Mouse (Mus musculus): ENCODE measurements at regions not wholly inside any gene's neighbourhood (a gene's known extent, or its start where the extent isn't known, plus 50 kb on each side); places are given as distances from the start of the nearest gene placed in this dataset.

GRCm38 (mm10) chr3:38397615-38397956 lies 87.1 kb downstream of the Ankrd50 start:
- in situ Hi-C loops (cut with MboI; ENCODE audit: low sequenced_read_pairs): no loop called here

DNA sequence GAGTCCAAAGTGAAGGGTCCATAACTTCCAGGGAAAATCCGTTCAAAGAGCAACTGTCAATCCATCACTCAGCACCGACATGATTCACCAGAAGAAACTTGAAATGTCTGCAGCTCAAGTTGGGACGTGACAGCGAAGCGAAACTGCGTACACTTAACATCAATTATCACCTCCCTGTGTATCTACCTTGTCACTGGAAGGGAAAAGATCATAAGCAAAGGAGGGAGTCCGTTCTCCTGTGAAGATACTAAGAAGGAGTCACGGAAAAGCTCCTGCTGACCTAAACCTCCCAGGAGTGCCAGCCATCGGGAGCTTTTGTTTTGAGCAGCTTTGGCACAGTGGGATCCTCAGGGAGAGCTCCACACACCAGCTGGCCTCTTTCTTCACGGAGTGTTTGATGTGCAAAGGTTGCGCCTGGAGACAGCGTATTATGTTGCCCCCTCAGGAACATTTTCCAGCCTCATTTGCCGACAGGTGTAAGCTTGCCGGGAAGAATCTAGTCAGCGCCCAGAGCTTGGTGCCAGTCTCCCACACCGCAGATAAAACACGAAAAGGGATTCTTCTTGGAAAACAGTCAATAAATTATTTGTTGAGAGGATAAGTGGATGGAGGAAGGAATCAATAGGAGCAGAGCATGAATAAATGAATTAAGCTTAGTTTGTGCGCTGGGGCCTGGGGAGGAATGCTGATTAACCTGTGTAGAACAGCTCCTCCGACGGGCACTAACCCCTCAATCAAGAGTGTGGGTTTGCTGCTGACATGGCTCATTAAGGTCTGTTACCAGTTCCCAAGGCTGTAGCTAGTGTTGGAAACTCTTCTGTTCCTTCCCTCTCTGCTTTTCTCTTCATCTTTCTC lies 87.7 kb downstream of the Ankrd50 start:
- in situ Hi-C loops (cut with MboI; ENCODE audit: low sequenced_read_pairs): no loop called here

GRCm38 (mm10) chr3:38394308-38394707 lies 90.3 kb downstream of the Ankrd50 start:
- in situ Hi-C loops (cut with MboI; ENCODE audit: low sequenced_read_pairs): no loop called here

GRCm38 (mm10) chr3:38389647-38390046 lies 95.0 kb downstream of the Ankrd50 start:
- in situ Hi-C loops (cut with MboI; ENCODE audit: low sequenced_read_pairs): no loop called here

- in situ Hi-C loops (cut with MboI; ENCODE audit: low sequenced_read_pairs): no loop called here
These were observed 95.7 kb downstream of the Ankrd50 start for GRCm38 (mm10) chr3:38388961-38389360.

DNA sequence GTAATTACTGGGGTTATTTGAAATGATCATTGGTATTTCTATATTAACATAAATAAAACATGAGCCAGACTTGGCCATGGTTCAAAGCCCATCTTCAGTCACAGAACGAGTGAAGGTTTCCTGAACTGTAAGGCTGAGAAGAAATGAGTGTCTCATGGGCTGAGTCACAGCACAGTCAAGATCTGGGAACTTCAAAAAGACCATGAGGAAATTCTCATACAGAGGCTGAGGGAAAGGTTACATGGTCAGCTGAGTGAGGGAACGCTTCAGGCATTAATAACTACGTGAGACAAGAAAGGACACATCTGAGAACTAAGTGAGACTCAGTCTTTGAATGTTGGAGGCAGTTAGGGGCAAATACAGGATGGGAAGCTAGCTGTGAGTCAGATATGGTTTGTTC lies 101.9 kb downstream of the Ankrd50 start:
- in situ Hi-C loops (cut with MboI; ENCODE audit: low sequenced_read_pairs): no loop called here

GRCm38 (mm10) chr3:38381623-38382022 lies 103.0 kb downstream of the Ankrd50 start:
- in situ Hi-C loops (cut with MboI; ENCODE audit: low sequenced_read_pairs): no loop called here

DNA sequence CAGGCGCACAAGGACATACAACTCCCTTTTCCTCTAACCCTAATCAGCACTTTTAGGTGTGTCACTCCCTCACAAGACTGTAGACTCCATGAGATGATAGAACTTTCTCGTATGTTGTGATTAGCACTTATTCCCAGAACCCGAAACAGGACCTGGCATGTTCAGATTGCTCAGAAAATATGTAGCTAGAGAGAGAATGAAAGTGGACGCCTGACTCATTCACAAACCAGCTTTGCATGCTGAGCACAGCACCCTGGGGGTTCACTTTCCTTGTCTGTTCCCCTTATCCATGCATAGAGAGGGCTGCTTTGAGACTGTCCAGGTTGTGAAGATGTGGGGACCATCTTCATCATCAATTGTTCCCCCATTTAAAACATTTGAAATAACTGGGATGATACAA lies 111.0 kb downstream of the Ankrd50 start:
- in situ Hi-C loops (cut with MboI; ENCODE audit: low sequenced_read_pairs): no loop called here

GRCm38 (mm10) chr3:38371702-38372101 lies 112.9 kb downstream of the Ankrd50 start:
- in situ Hi-C loops (cut with MboI; ENCODE audit: low sequenced_read_pairs): no loop called here

- in situ Hi-C loops (cut with MboI; ENCODE audit: low sequenced_read_pairs): no loop called here
These were observed 120.8 kb downstream of the Ankrd50 start for GRCm38 (mm10) chr3:38363888-38364287.

DNA sequence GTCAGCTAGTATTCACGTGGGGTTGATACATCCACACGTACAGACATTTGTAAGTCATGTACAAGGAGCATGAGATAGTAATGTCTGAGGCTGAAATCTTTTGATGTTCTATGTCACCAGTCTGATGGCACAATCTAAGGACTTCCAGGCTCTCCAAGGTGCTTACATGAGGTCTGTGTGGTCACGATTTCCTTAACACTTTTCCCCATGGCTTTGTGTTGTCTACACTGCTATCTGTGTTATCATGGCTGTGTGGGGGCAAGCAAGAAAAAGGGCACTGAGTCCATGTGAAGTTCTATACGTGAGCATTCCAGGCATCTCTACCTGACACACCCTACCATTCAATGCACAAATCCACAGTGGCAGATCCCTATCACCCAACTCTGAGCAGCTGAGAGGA lies 123.2 kb downstream of the Ankrd50 start:
- in situ Hi-C loops (cut with MboI; ENCODE audit: low sequenced_read_pairs): no loop called here

GRCm38 (mm10) chr3:38360974-38361373 lies 123.7 kb downstream of the Ankrd50 start:
- in situ Hi-C loops (cut with MboI; ENCODE audit: low sequenced_read_pairs): no loop called here

DNA sequence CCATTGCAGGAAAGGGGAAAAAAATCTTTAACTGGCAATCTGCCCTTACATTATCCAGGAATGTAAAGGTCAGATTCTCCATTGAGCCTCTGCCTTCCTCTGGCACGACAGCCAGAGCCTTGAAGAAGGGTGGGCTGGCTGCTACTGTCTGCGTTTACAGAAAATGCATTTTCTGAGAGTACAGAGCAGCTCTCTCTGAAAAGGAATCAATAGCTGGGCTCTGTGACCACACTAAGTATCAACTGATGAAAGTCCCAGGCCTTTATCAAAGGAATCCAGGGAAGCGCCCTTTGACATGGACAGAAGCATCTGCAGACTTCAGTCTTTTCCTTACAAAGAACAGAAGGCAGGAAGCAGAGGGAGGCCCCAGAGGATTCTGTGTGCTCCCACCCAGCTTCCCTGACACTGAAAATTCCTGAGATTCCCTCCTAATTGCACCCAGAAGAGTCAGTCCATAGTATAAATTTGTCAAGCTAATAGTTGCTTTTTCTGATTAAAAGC lies 124.2 kb downstream of the Ankrd50 start:
- in situ Hi-C loops (cut with MboI; ENCODE audit: low sequenced_read_pairs): no loop called here

DNA sequence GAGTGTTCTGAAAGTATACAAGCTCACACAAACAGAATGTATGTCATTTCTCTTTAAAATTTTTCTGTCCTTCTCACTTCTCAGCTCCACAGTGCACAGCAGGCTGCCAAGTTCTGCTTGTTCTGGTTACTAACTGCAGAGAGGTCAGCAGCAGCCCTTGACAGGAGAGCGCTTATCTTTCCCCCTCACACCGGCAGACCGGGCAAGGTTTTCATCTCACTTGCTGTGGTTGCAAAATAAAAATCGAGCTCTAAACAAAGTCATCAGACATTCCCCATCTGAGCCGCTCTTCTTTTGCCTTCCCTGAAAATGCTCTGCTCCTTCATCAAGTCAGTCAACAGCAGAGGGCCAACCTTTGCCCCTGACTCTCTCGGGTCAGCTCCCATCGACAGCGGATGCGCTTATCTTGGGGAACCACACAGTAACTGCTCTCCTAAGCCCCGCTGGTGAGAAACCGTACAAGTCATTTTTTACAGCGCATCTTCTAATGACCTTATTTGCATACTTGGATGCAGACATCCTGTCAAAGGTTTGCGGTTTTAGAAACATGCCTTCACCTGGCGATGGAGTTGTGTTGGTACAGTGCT lies 126.6 kb downstream of the Ankrd50 start:
- in situ Hi-C loops (cut with MboI; ENCODE audit: low sequenced_read_pairs): no loop called here

GRCm38 (mm10) chr3:38344283-38344682 lies 140.4 kb downstream of the Ankrd50 start:
- in situ Hi-C loops (cut with MboI; ENCODE audit: low sequenced_read_pairs): no loop called here

DNA sequence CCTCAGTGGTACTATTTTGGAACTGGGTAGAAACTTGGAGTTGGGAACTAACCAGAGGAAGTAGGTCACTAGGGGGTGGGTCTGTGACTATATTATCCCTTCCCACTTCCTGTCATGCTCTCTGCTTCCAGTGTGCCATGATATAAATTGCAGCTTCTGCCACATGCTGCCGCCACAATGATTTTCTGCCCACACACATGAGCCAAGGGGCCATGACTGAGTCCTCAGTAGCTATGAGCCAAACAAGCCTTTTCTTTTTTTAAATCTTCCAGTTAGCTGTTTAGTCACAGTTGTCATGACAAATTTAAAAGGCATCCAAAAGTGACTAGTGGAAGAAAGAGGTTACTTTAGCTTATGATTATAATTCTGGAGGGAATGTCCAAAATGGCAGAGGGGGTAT lies 143.0 kb downstream of the Ankrd50 start:
- in situ Hi-C loops (cut with MboI; ENCODE audit: low sequenced_read_pairs): no loop called here

DNA sequence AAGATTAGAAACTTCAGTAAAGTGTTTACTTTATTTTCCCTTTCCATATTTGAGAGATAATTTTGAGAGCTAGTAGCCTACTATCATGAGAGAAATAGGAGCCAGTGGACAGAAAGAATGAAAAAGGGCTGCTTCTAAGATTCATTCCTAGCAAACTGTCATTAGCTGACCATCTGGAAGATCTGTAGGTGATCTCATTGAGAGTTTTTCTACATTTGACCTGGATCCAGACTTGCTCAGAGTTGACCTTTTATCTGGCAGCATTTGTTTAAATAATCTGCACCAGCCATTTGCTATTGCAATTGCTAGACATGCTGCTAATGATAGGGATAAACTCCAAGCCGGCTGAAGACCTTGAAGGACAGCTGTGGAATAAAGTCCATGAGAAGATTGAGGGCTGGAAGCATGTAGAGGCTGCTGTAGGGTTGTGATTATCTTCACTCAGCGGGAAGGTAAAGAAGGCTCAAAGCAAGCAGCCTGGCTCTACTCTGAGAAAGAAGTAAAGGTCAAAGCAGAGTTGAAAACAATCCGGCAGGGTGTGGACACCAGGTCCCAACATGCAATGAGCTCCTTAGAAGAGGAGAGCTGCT lies 151.2 kb downstream of the Ankrd50 start:
- in situ Hi-C loops (cut with MboI; ENCODE audit: low sequenced_read_pairs): no loop called here

- in situ Hi-C loops (cut with MboI; ENCODE audit: low sequenced_read_pairs): no loop called here
These were observed 153.5 kb downstream of the Ankrd50 start for GRCm38 (mm10) chr3:38331169-38331568.

- in situ Hi-C loops (cut with MboI; ENCODE audit: low sequenced_read_pairs): no loop called here
These were observed 157.4 kb downstream of the Ankrd50 start for GRCm38 (mm10) chr3:38327286-38327685.

DNA sequence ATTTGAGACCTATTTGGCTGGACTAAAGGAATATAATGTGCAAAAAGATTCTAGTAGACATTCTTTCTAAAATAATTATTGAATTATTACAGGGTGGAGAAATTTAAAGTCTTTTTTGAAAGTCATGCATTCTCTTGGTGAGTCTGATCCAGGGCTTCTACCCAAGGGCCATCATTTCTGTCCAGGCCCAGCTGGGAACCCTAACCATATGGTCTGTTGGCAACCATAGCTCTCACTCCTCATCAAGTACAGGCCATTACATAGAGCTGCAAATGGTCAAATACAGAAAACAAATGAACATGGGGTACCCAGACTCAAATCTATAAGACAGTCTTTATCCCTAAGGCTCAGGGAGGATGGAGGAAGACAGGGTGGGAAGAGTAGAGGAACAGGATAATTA lies 158.4 kb downstream of the Ankrd50 start:
- in situ Hi-C loops (cut with MboI; ENCODE audit: low sequenced_read_pairs): no loop called here

- in situ Hi-C loops (cut with MboI; ENCODE audit: low sequenced_read_pairs): no loop called here
These were observed 160.0 kb downstream of the Ankrd50 start for GRCm38 (mm10) chr3:38324663-38325062.

DNA sequence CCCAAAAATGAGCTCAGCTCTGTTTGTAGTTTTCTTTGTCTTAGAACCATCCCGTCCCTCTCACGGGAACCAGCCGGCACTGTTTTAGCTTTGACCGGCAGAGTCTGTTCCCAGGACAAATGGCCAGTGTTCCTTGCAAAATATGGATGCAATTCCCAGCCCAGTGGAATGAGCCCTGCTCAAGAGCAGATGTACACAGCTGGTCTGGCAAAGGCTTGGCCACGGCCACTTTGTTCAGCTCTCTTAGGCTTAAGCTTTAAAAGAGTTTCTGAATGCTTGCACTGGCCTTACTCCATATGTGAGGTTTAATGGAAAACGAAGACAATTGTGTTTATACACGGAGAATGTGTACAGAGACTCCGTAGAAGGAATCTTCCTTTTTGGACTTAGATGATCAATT lies 162.2 kb downstream of the Ankrd50 start:
- in situ Hi-C loops (cut with MboI; ENCODE audit: low sequenced_read_pairs): no loop called here

Data from CH12F3 (cell line).